8 mouse cellular contexts compared by ENCODE assay signal in the genomic region with DNA sequence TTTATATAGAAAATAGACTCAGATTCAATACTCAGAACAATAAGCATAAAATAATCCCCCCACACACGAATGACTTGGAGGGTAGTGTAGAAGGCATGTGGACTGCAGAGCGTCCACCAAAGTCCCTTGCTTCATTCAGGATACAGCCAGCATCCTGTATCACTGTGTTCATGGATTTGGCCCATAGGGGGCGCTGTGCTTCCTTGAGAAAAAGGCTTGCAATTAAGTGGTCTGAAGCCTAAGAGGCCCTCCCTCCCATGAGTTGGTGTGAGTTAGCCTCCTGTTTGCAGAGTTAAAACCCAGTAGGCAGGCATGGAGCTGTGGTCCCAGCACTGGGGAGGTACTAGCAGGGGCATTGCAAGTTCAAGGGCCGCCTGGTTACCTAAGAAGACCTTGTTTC. TPM values are rescaled to one million over a fixed set of nuclear protein-coding genes. Genes with fewer than 3 reads are reported as not detected.
DNase-seq lines count a peak whose midpoint lies in the region; ATAC-seq lines count a peak whose summit lies in the region.

No protein-coding gene starts in this region.

- H3K4me2 ChIP-seq in hindbrain, embryonic 11.5 days (replicated peaks; ENCODE audit: low read depth, low read length) = no peak overlapping the region
- no peak overlapping the region for H3K4me2 ChIP-seq in hindbrain, embryonic 12.5 days (replicated peaks)
- H3K4me2 ChIP-seq in intestine, embryonic 15.5 days (replicated peaks) = no peak overlapping the region
- H3K4me2 ChIP-seq in neural tube, embryonic 11.5 days (ENCODE audit: low read depth) = no peak overlapping the region

- no peaks in the 10 kb centered on the region for H3K36me3 ChIP-seq in hindbrain, embryonic 11.5 days (ENCODE audit: control insufficient read depth, insufficient read depth, low read length)
- 0 out of 2 replicates have a peak, but pooled peaks cover 9% of the 10 kb centered on the region for H3K36me3 ChIP-seq in hindbrain, embryonic 12.5 days
- H3K36me3 ChIP-seq in intestine, embryonic 15.5 days = no peaks in the 10 kb centered on the region
- H3K36me3 ChIP-seq in neural tube, embryonic 11.5 days (ENCODE audit: control insufficient read depth, insufficient read depth, low read length) = peaks cover 7% of the 10 kb centered on the region

- H3K9me3 ChIP-seq in hindbrain, embryonic 11.5 days (ENCODE audit: control insufficient read depth, low read length) = no peaks in the 10 kb centered on the region
- no peaks in the 10 kb centered on the region for H3K9me3 ChIP-seq in hindbrain, embryonic 12.5 days (replicated peaks)
- H3K9me3 ChIP-seq in intestine, embryonic 15.5 days = no peaks in the 10 kb centered on the region
- H3K9me3 ChIP-seq in neural tube, embryonic 11.5 days (ENCODE audit: control insufficient read depth, low read length) = no peaks in the 10 kb centered on the region

- 0 out of 2 replicates have a peak, but pooled peaks cover 4% of the 10 kb centered on the region for H3K4me1 ChIP-seq in hindbrain, embryonic 11.5 days (replicated peaks; ENCODE audit: control insufficient read depth, insufficient read depth, low read length)
- peaks cover 24% of the 10 kb centered on the region for H3K4me1 ChIP-seq in hindbrain, embryonic 12.5 days
- H3K4me1 ChIP-seq in intestine, embryonic 15.5 days (replicated peaks) = peaks cover 20% of the 10 kb centered on the region
- H3K4me1 ChIP-seq in neural tube, embryonic 11.5 days (ENCODE audit: control insufficient read depth, insufficient read depth, low read length) = peaks cover 12% of the 10 kb centered on the region

- H3K27ac ChIP-seq in hindbrain, embryonic 11.5 days (ENCODE audit: low read depth, low read length) = no peak overlapping the region
- no peak overlapping the region for H3K27ac ChIP-seq in hindbrain, embryonic 12.5 days
- H3K27ac ChIP-seq in intestine, embryonic 15.5 days = no peak overlapping the region
- no peak overlapping the region for H3K27ac ChIP-seq in neural tube, embryonic 11.5 days (ENCODE audit: low read depth, low read length)

- intact Hi-C loops in left cerebral cortex, postnatal 25 days (cut with DNase I) = loop anchor here (2.0 to 5.0 kb wide), 4 partner anchors 44 to 454 kb away; no protein-coding TSS in a partner anchor

- no peaks in the 10 kb centered on the region; the same call in 1 of the 2 replicates for H3K27me3 ChIP-seq in hindbrain, embryonic 11.5 days (ENCODE audit: control insufficient read depth, insufficient read depth, low read length)
- peaks cover 9% of the 10 kb centered on the region for H3K27me3 ChIP-seq in hindbrain, embryonic 12.5 days
- no peaks in the 10 kb centered on the region for H3K27me3 ChIP-seq in intestine, embryonic 15.5 days (replicated peaks)
- H3K27me3 ChIP-seq in neural tube, embryonic 11.5 days (ENCODE audit: control insufficient read depth, insufficient read depth, low read length) = no peaks in the 10 kb centered on the region

- H3K4me3 ChIP-seq in hindbrain, embryonic 11.5 days (ENCODE audit: low read depth, low read length) = no peak overlapping the region
- H3K4me3 ChIP-seq in hindbrain, embryonic 12.5 days = no peak overlapping the region
- no peak overlapping the region for H3K4me3 ChIP-seq in intestine, embryonic 15.5 days (replicated peaks)
- no peak overlapping the region for H3K4me3 ChIP-seq in neural tube, embryonic 11.5 days (ENCODE audit: low read depth, low read length)

- H3K9ac ChIP-seq in hindbrain, embryonic 11.5 days (ENCODE audit: low read depth, low read length) = no peak overlapping the region
- no peak overlapping the region for H3K9ac ChIP-seq in hindbrain, embryonic 12.5 days
- no peak overlapping the region for H3K9ac ChIP-seq in intestine, embryonic 15.5 days
- no peak overlapping the region for H3K9ac ChIP-seq in neural tube, embryonic 11.5 days (ENCODE audit: low read length)

- 24% methylated on average over 4 of the region's 4 CpGs for WGBS in hindbrain, embryonic 11.5 days
- 21% methylated on average over 4 of the region's 4 CpGs for WGBS in hindbrain, embryonic 12.5 days
- 37% methylated on average over 4 of the region's 4 CpGs for WGBS in intestine, embryonic 15.5 days
- 24% methylated on average over 4 of the region's 4 CpGs for WGBS in neural tube, embryonic 11.5 days

- no peak for ATAC-seq in hindbrain, embryonic 11.5 days (ENCODE audit: low FRiP score)
- no peak for ATAC-seq in hindbrain, embryonic 12.5 days (ENCODE audit: low FRiP score)
- ATAC-seq in intestine, embryonic 15.5 days = peak; percentile 39; the same call in 1 of the 2 replicates
- ATAC-seq in neural tube, embryonic 11.5 days (ENCODE audit: insufficient read depth, low FRiP score, low TSS enrichment) = no peak

- DNase-seq in hindbrain, embryonic 11.5 days (ENCODE audit: low spot score) = peak; percentile 95
- DNase-seq in cerebellum, adult 18-20 months = peak; percentile 49 to 60
- peak; percentile 78 to 88 for DNase-seq in frontal cortex, postnatal 14 days (ENCODE audit: low spot score in 2 of 2)
- peak; percentile 84 to 91 for DNase-seq in left cerebral cortex, postnatal 25 days (ENCODE audit: low spot score in 2 of 2)
- peak; percentile 90 for DNase-seq in neural tube, embryonic 11.5 days (ENCODE audit: low spot score)
- DNase-seq in testis, postnatal 14 days (ENCODE audit: low spot score) = peak; percentile 72

RNA-seq across cellular contexts. Expression of gene Sulf2, which starts 47.1 kb away (rescaled TPM):
- polyA plus RNA-seq in hindbrain, embryonic 11.5 days (2014; fragmentation: Nextera tagmentation; extraction: Ambion mirVana) = 104 and 115 TPM in 2 replicates
- 185 and 186 TPM in 2 replicates for polyA plus RNA-seq in hindbrain, embryonic 12.5 days (2016; fragmentation: Nextera tagmentation; extraction: Ambion mirVana)
- 100 and 106 TPM in 2 replicates for polyA plus RNA-seq in intestine, embryonic 15.5 days (2015; fragmentation: Nextera tagmentation; extraction: Ambion mirVana)
- 100 to 1,000 TPM; 104 to 114 TPM for total RNA-seq in left cerebral cortex, postnatal 25 days (2021)
- polyA plus RNA-seq in neural tube, embryonic 11.5 days (2014; fragmentation: Nextera tagmentation; extraction: Ambion mirVana) = 156 and 161 TPM in 2 replicates
